Mouse (Mus musculus) heart, embryonic 12.5 days (tissue): ENCODE data around the gene Susd5. TPM values are rescaled to one million over a fixed set of nuclear protein-coding genes. Genes with fewer than 3 reads are reported as not detected.

Experiments
- ATAC-seq: fragments of 200-750 bp; cut with Nextera tagmentation; 2 replicates; pipeline ENCODE4 v1.8.0; 2017; ENCODE audit warnings: moderate TSS enrichment, moderate library complexity; ENCODE audit not compliant: insufficient number of reproducible peaks, low FRiP score
- H3K27ac ChIP-seq: fragments of 300-500 bp; sonication (generic); 2 replicates; pipeline ENCODE4 v1.5.1; 2016; ENCODE audit warnings: mild to moderate bottlenecking, moderate library complexity; ENCODE audit not compliant: poor library complexity, severe bottlenecking
- H3K27me3 ChIP-seq: fragments of 300-500 bp; sonication (generic); replicated peaks from 2 replicates; pipeline ENCODE4 v1.6.1; 2016; ENCODE audit warnings: mild to moderate bottlenecking, moderate library complexity
- H3K36me3 ChIP-seq: fragments of 300-500 bp; sonication (generic); 2 replicates; pipeline ENCODE4 v1.6.1; 2016; ENCODE audit warnings: mild to moderate bottlenecking, moderate library complexity
- H3K4me1 ChIP-seq: fragments of 300-500 bp; sonication (generic); replicated peaks from 2 replicates; pipeline ENCODE4 v1.6.1; 2016; ENCODE audit warnings: mild to moderate bottlenecking
- H3K4me2 ChIP-seq: fragments of 300-500 bp; sonication (generic); 2 replicates; pipeline ENCODE4 v1.6.1; 2016; ENCODE audit warnings: mild to moderate bottlenecking, moderate library complexity
- H3K4me3 ChIP-seq: fragments of 300-500 bp; sonication (generic); 2 replicates; pipeline ENCODE4 v1.5.1; 2016; ENCODE audit warnings: mild to moderate bottlenecking
- H3K9ac ChIP-seq: fragments of 300-500 bp; sonication (generic); 2 replicates; pipeline ENCODE4 v1.6.1; 2016; ENCODE audit warnings: mild to moderate bottlenecking, moderate library complexity
- H3K9me3 ChIP-seq: fragments of 300-500 bp; sonication (generic); replicated peaks from 2 replicates; pipeline ENCODE4 v1.6.1; 2016; ENCODE audit warnings: mild to moderate bottlenecking, moderate library complexity
- whole genome bisulfite sequencing: fragments of 180-500 bp; shearing (Covaris S2); methylation state at CpG from one replicate; pipeline ENCODE4 v1.1.7; 2016; 5-methylcytosine and 5-hydroxymethylcytosine counted together
- polyA plus RNA-seq: library from polyadenylated mRNA; unstranded; fragments of >200 nt; fragmentation: Nextera tagmentation; extraction: Ambion mirVana; gene quantifications from 2 replicates; pipeline ENCODE4 v1.2.1, GENCODE M21; 2016

Susd5 gene
- 0.08 and 0.18 TPM in 2 replicates for polyA plus RNA-seq

DNA sequence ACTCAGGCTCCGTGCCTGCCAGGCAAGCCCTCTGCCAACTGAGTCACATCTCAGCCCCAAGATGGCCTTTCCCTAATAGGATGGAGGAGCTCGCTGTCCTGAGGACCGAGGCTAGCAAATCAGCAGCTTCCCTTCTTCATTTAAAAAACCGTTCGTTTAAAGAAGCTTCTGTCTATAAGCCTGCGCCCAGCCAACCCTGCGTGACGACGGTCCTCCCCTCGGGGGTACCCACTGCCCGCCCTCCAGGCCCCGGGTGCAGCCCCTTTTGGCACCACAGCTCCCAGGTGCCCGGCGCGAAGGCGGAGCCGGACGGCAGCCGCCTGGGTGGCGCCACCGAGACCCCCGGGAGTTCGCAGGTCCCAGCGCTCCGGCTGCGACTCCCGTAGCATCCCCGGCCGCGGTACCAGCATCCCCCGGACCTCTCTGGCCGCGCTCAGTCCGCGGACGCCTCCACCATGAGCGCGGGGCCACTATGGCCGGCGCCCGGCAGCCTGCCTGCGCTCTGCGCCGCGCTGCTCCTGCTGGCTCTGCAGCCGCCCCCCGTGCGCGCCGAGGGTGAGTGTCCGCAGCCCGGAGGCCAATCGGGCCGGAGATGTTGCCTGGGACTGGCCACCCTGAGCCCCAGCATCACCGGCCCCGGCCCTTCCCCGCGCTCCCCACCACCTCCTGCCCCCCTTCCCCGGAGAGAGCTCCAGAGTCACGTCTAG lies at the start of gene Susd5:
Gene Susd5, plus strand, starts transcription at position 51 of the 707 bp plus-strand sequence.
- peak within 1 kb of the TSS; percentile 49; the same call in 1 of the 2 replicates for H3K9ac ChIP-seq
- H3K4me1 ChIP-seq, result peaks cover 10% of the 10 kb centered on the region; the same call in 1 of the 2 replicates
- peaks cover 52% of the 10 kb centered on the region for H3K27me3 ChIP-seq
- no peaks in the 10 kb centered on the region for H3K9me3 ChIP-seq
- peak; percentile 29; the same call in 1 of the 2 replicates for ATAC-seq
- H3K36me3 ChIP-seq, result no peaks in the 10 kb centered on the region
- H3K4me3 ChIP-seq, result peak within 1 kb of the TSS; percentile 59
- peak within 1 kb of the TSS; percentile 95 for H3K4me2 ChIP-seq
- H3K27ac ChIP-seq, result no peak within 1 kb of the TSS
- WGBS, result under 1% methylated on average over 60 of the region's 60 CpGs

DNA sequence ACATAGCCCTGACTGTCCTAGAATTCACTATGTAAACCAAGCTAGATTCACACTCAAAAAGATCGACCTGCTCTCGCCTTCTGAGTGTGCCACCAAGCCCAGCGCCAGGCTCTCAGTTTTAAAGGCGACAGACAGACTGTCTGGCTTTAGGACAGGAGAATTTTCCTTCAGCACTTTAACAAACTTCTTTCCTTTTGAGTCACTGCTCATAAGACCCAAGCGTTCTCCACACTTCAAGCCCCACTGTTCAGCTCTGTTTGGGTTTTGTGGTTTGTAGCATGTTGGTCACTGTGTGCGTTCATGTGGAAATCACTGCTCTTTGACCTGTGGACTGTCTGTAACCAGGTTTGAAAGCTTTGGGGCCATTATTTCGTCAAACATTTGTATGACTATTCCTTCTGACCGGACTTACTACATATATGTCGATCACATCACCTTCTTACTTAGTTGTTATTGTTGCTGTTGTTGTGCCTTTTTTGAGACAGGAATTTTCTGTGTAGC lies 49.0 kb upstream of the Susd5 start:
- no peaks in the 10 kb centered on the region for H3K4me1 ChIP-seq
- no peaks in the 10 kb centered on the region for H3K36me3 ChIP-seq
- H3K4me3 ChIP-seq, result no peak overlapping the region
- no peak for ATAC-seq
- no peak overlapping the region for H3K27ac ChIP-seq
- 86% methylated on average over 9 of the region's 9 CpGs for WGBS
- no peaks in the 10 kb centered on the region for H3K27me3 ChIP-seq
- no peak overlapping the region for H3K9ac ChIP-seq
- no peak overlapping the region for H3K4me2 ChIP-seq
- H3K9me3 ChIP-seq, result no peaks in the 10 kb centered on the region

DNA sequence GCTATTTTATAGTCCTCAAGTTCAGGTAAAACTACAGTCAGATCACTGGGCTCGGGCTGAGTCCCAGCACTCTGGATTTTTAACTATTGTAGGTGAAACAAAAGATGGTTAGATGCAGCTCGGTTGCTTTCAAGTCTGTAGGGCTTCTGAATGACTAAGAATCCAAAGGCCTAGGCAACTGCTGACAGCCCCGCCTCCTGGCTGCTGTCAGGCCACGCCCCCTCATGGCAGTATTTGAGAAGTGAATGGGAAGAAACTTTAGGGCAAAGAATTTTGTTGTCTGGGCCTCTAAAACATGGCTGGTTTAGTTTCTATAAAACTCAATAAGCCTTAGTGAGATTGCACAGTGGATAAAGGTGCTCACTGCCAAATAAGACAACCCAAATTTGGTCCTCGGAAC lies 47.4 kb upstream of the Susd5 start:
- peak overlapping the region; percentile 11; the same call in 1 of the 2 replicates for H3K4me2 ChIP-seq
- no peaks in the 10 kb centered on the region for H3K9me3 ChIP-seq
- H3K36me3 ChIP-seq, result no peaks in the 10 kb centered on the region
- H3K4me3 ChIP-seq, result no peak overlapping the region
- H3K9ac ChIP-seq, result no peak overlapping the region
- H3K27me3 ChIP-seq, result no peaks in the 10 kb centered on the region
- WGBS, result 47% methylated on average over 5 of the region's 5 CpGs
- no peak for ATAC-seq
- no peak overlapping the region for H3K27ac ChIP-seq
- H3K4me1 ChIP-seq, result no peaks in the 10 kb centered on the region

DNA sequence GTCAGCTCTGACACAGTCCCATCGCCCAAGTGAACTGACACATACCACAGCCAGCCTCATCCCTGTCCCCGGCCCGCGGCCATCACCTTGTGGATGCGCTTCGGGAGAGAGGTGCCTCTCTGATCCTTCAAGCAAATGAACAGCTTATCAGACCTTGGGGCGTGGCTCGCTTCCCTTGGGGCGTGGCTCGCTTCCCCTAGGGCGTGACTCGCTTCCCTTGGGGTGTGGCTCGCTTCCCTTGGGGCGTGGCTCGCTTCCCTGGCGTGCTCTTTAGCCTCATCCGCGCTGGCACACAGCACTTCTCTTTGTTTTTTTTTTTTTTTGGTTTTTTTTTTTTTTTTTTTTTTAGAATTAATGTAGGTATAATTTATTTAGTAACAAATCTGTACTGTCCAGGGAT lies 45.7 kb upstream of the Susd5 start:
- Histone ChIP-seq H3K36me3 (no peaks in the 10 kb centered on the region), H3K4me3 (no peak overlapping the region), H3K4me2 (no peak overlapping the region), H3K4me1 (no peaks in the 10 kb centered on the region), H3K27ac (no peak overlapping the region), H3K27me3 (no peaks in the 10 kb centered on the region), H3K9me3 (no peaks in the 10 kb centered on the region), H3K9ac (no peak overlapping the region)
- ATAC-seq, result 0 out of 2 replicates have a peak, but pooled peaks have one; percentile 33
- WGBS, result 49% methylated on average over 18 of the region's 18 CpGs

DNA sequence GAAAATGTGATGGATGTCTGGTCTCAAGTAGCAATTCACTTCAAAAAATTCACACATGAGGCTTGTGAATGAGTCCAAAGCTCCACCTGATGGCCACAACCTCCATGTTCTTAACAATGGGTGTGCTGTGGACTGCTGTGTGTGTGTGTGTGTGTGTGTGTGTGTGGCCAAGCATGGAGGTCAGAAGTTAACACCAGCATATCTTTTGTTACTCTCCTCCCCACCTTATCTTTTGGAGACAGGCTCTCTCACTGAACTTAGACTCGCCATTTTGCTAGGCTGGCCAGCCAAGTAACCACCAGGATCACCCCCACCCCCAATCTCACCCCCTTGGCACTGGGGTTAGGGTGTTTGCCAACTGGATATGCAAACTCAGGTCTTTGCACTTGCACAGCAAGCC lies 42.9 kb upstream of the Susd5 start:
- Histone ChIP-seq H3K4me1 (no peaks in the 10 kb centered on the region), H3K27ac (no peak overlapping the region), H3K9ac (no peak overlapping the region), H3K9me3 (no peaks in the 10 kb centered on the region), H3K27me3 (no peaks in the 10 kb centered on the region), H3K36me3 (no peaks in the 10 kb centered on the region), H3K4me3 (no peak overlapping the region), H3K4me2 (no peak overlapping the region)
- WGBS, result 59% methylated on average over 1 of the region's 1 CpGs
- ATAC-seq, result no peak

DNA sequence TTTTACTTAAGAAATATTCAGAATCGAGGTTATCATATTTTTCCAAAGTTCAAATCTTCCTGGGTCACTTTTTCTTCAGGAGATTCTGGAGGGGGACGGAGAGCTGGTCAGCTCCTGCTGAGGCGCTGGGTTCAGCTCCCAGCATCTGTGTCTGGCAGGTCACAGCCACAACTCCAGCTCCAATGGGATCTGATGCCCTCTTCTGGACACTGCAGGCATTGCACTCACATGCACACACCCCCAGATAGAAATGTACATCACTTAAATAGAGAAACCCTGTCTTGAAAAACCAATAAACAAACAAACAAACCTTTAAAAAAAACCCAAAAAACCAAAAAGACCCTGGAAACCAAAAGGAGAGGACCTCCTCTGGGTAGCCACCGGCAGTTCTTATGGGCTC lies 41.2 kb upstream of the Susd5 start:
- Histone ChIP-seq H3K9me3 (no peaks in the 10 kb centered on the region), H3K4me3 (no peak overlapping the region), H3K27me3 (no peaks in the 10 kb centered on the region), H3K27ac (no peak overlapping the region), H3K9ac (no peak overlapping the region), H3K36me3 (no peaks in the 10 kb centered on the region), H3K4me1 (no peaks in the 10 kb centered on the region), H3K4me2 (no peak overlapping the region)
- 80% methylated on average over 4 of the region's 4 CpGs for WGBS
- no peak for ATAC-seq

DNA sequence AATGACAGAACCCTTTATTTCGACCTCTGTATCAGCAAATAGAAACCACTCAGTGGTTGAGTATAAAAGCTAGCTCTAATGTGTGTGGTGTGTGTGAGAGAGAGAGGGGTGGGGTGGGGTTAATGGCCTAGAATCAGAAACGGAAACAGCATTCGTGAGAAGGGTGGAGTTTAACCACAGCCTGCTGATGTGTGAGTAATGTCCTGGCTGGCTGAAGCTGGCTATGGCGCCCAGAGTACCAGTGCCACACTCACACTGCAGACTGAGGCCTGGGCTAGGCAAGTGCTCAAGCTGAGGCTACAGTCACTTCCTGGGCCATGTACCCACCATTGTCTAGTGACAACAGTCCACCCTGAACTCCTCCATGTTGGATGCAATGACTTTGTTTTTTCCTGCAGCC lies 40.5 kb upstream of the Susd5 start:
- H3K9me3 ChIP-seq, result no peaks in the 10 kb centered on the region
- H3K27ac ChIP-seq, result no peak overlapping the region
- no peak for ATAC-seq
- WGBS, result 69% methylated on average over 4 of the region's 4 CpGs
- H3K9ac ChIP-seq, result no peak overlapping the region
- no peaks in the 10 kb centered on the region for H3K4me1 ChIP-seq
- H3K36me3 ChIP-seq, result no peaks in the 10 kb centered on the region
- no peak overlapping the region for H3K4me3 ChIP-seq
- H3K27me3 ChIP-seq, result no peaks in the 10 kb centered on the region
- H3K4me2 ChIP-seq, result no peak overlapping the region

DNA sequence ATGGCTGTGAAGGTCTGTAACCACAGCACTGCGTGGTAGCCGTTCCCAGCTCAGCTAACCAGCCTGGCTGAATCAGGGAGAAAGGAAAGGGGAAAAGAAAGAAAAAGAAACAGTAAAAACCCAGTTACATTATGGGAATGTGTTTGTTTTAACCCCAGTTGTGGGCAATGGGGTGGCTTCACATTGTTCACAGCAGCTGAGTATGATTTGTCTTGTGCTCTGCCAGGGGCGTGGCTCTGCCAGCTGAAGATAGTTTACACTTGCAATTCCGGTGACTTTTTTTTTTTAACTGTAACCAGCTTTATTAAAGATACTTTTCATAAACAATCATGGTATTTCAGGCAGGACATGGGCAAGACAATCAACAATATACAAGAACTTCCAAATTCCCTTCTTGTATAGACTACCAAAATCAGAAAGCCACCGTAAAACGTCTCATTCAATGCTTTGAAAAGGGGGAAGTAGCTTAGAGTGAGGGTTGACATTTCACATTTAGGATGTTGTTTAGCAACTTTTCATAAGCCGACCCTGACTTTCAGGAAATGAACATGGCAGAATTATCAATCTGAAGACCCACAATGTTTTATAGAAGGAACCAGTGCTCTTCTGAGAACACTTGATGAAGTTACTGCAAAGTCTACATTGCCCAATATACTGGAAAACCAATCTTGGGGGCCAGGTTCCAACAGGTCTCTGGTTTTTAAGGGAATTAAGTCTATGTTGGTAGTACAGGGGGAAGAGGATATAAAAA lies 37.8 kb upstream of the Susd5 start:
- Histone ChIP-seq H3K27me3 (no peaks in the 10 kb centered on the region), H3K4me3 (no peak overlapping the region), H3K9ac (no peak overlapping the region), H3K9me3 (no peaks in the 10 kb centered on the region), H3K4me1 (0 out of 2 replicates have a peak, but pooled peaks cover 5% of the 10 kb centered on the region), H3K27ac (no peak overlapping the region), H3K4me2 (no peak overlapping the region), H3K36me3 (no peaks in the 10 kb centered on the region)
- ATAC-seq, result no peak
- WGBS, result 82% methylated on average over 7 of the region's 7 CpGs

DNA sequence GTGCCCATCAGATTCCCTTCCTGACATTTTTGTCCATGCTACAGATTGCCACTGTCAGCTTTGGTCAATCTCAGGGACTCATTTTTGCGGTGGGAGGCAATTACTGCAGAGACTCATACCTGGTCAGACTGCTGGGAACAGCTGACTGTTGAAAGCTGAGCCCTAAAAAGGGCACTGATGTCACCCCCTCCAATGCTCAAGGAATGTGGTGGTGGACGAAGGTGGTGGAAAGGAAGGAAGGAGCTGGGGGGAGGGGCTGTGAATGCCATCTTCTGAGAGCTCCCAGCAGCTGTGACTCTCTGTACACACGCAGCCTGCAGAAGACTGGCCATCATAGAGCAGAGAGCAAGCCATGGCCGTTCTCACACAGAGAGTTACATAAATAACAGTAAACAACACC lies 34.8 kb upstream of the Susd5 start:
- Histone ChIP-seq H3K9me3 (no peaks in the 10 kb centered on the region), H3K4me3 (no peak overlapping the region), H3K4me1 (peaks cover 9% of the 10 kb centered on the region; the same call in 1 of the 2 replicates), H3K36me3 (no peaks in the 10 kb centered on the region), H3K27me3 (0 out of 2 replicates have a peak, but pooled peaks cover 3% of the 10 kb centered on the region), H3K9ac (no peak overlapping the region), H3K27ac (no peak overlapping the region), H3K4me2 (no peak overlapping the region)
- WGBS, result 30% methylated on average over 4 of the region's 4 CpGs
- ATAC-seq, result no peak

DNA sequence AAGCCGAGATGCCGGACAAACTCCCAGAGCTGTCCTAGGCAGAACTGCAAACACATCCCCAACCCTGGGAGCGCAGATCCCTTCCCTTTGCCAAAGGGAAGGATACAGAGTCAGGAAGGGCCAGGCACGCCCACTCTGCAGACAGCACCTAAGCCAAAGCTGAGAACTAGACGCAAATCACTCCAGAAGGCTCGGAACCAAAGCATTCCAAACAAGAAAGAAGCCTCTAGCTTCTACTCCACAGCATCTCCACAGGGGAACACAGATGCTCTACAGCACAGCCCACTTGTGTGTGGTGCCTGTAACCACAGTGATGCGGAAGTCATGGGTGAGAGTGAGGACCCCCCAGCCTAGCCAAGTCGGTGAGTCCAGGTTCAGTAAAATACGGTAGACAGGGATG lies 31.8 kb upstream of the Susd5 start:
- Histone ChIP-seq H3K27me3 (0 out of 2 replicates have a peak, but pooled peaks cover 3% of the 10 kb centered on the region), H3K4me3 (no peak overlapping the region), H3K4me2 (no peak overlapping the region), H3K27ac (no peak overlapping the region), H3K4me1 (peaks cover 9% of the 10 kb centered on the region; the same call in 1 of the 2 replicates), H3K9me3 (no peaks in the 10 kb centered on the region), H3K9ac (no peak overlapping the region), H3K36me3 (no peaks in the 10 kb centered on the region)
- WGBS, result 56% methylated on average over 9 of the region's 9 CpGs
- no peak for ATAC-seq

DNA sequence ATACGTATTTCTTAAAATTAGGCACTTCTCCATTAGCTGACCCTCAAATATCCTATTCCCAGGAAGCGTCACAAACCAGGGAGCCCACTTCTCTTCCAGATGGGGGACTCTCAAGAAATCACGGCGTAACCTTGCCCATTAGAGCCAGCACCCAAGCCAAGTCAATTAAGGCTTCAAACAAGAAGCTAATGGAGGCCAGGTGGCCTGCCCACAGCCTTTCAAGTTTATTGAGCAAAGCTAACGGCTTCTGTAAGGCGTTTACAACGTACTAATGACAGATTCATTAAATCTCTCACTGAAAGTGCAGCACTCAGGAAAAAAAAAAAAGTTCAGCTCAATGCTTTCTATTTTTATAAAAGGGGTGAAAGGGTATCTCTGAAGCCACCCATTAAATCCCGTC lies 31.1 kb upstream of the Susd5 start:
- ATAC-seq, result no peak
- Histone ChIP-seq H3K9ac (peak overlapping the region; percentile 53), H3K4me1 (peaks cover 9% of the 10 kb centered on the region; the same call in 1 of the 2 replicates), H3K4me3 (peak overlapping the region; percentile 66), H3K4me2 (peak overlapping the region; percentile 87), H3K9me3 (no peaks in the 10 kb centered on the region), H3K27me3 (0 out of 2 replicates have a peak, but pooled peaks cover 3% of the 10 kb centered on the region), H3K36me3 (no peaks in the 10 kb centered on the region), H3K27ac (no peak overlapping the region)
- WGBS, result 21% methylated on average over 8 of the region's 8 CpGs
